Mouse (Mus musculus): Measurements from ENCODE around the gene Aebp2.
A peak's percentile ranks its signal among the peaks of the same experiment; 100 is the strongest.
"Not testable (repeated sequence)": the region's sequence is repeated elsewhere in the genome, so short reads cannot be mapped to it uniquely, and the experiment has no call there.

The Aebp2 gene

GRCm38 (mm10) chr6:140656991-140657390, 34.5 kb downstream of the Aebp2 start:
- DNase-seq: no peak

- DNase-seq: no peak
Observed at GRCm38 (mm10) chr6:140657920-140658522, 35.6 kb downstream of the Aebp2 start.

- DNase-seq: no peak
Observed at GRCm38 (mm10) chr6:140661111-140661510, 38.6 kb downstream of the Aebp2 start.

GRCm38 (mm10) chr6:140661777-140662176, 39.3 kb downstream of the Aebp2 start:
- no peak for DNase-seq

GRCm38 (mm10) chr6:140662290-140662689, 39.8 kb downstream of the Aebp2 start:
- DNase-seq: no peak

- DNase-seq: not testable (repeated sequence)
Observed at GRCm38 (mm10) chr6:140662697-140663096, 40.2 kb downstream of the Aebp2 start.

- no peak for DNase-seq
Observed at GRCm38 (mm10) chr6:140664611-140665010, 42.1 kb downstream of the Aebp2 start.

- DNase-seq: no peak
Observed at GRCm38 (mm10) chr6:140666486-140667240, 44.2 kb downstream of the Aebp2 start.

- no peak for DNase-seq
Observed at GRCm38 (mm10) chr6:140667289-140667906, 44.9 kb downstream of the Aebp2 start.

- DNase-seq: no peak
Observed at GRCm38 (mm10) chr6:140674414-140674813, 52.0 kb downstream of the Aebp2 start.

GRCm38 (mm10) chr6:140676094-140676493, 53.6 kb downstream of the Aebp2 start:
- no peak for DNase-seq

- no peak for DNase-seq
Observed at GRCm38 (mm10) chr6:140677041-140677440, 54.6 kb downstream of the Aebp2 start.

GRCm38 (mm10) chr6:140677960-140678359, 55.5 kb downstream of the Aebp2 start:
- DNase-seq: no peak

- DNase-seq: no peak
Observed at GRCm38 (mm10) chr6:140678658-140679271, 56.3 kb downstream of the Aebp2 start.

- DNase-seq: no peak
Observed at GRCm38 (mm10) chr6:140680713-140681112, 58.2 kb downstream of the Aebp2 start.

GRCm38 (mm10) chr6:140682829-140683228, 60.4 kb downstream of the Aebp2 start:
- DNase-seq: no peak

- DNase-seq: no peak
Observed at GRCm38 (mm10) chr6:140684403-140684802, 61.9 kb downstream of the Aebp2 start.

GRCm38 (mm10) chr6:140689617-140690404, 67.3 kb downstream of the Aebp2 start:
- no peak for DNase-seq

- no peak for DNase-seq
Observed at GRCm38 (mm10) chr6:140692160-140692559, 69.7 kb downstream of the Aebp2 start.

GRCm38 (mm10) chr6:140696192-140696879, 73.9 kb downstream of the Aebp2 start:
- DNase-seq: no peak

GRCm38 (mm10) chr6:140697994-140698393, 75.5 kb downstream of the Aebp2 start:
- peak; percentile 24 for DNase-seq

- no peak for DNase-seq
Observed at GRCm38 (mm10) chr6:140698596-140698995, 76.1 kb downstream of the Aebp2 start.
